Mouse (Mus musculus): ENCODE data around the gene Mcat. TPM values are rescaled to one million over a fixed set of nuclear protein-coding genes. Genes with fewer than 3 reads are reported as not detected.

Gene Mcat
- polyA plus RNA-seq, 1 experiment from 2014 or later, result 42.5 TPM

DNA sequence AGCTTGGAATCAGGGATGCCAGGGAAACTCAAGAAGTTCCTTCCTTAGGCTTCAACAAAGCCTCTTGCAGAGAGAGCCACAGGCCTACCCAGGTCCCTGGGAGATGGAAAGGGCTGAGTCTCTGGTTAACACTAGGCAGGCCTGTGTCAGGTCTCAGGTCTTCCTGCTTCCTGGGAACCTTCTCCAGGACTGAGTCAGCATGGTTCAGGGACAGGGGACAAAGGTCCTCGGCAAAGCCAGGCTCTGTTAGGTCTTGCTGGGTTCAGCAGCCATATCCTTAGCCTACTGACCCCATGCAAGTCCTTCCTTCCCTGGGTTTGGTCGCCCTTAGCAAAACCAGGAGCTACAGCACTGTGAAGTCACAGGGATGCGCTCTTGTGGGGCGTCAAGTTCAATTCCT is 27.3 kb upstream of the Mcat start:
- ATAC-seq (replicated peaks; ENCODE audit: insufficient number of reproducible peaks, low FRiP score, low TSS enrichment, low read depth) (no peak), DNase-seq (ENCODE audit: low spot score) (no peak)
- no peak overlapping the region for H3K9ac ChIP-seq (replicated peaks; ENCODE audit: low read length)
- no peaks in the 10 kb centered on the region for H3K27me3 ChIP-seq (ENCODE audit: control insufficient read depth, insufficient read depth, low read length)
- 92% methylated on average over 4 of the region's 4 CpGs for WGBS
- no peak overlapping the region for H3K27ac ChIP-seq (replicated peaks; ENCODE audit: low read depth, low read length)
- no peaks in the 10 kb centered on the region for H3K9me3 ChIP-seq (replicated peaks; ENCODE audit: control insufficient read depth, low read length)
- 0 out of 2 replicates have a peak, but pooled peaks cover 3% of the 10 kb centered on the region for H3K4me1 ChIP-seq (ENCODE audit: control insufficient read depth, insufficient read depth, low read length)
- no peak overlapping the region for H3K4me3 ChIP-seq (ENCODE audit: low read depth, low read length)
- no peak overlapping the region for H3K4me2 ChIP-seq (ENCODE audit: low read depth, low read length)
- peaks cover 15% of the 10 kb centered on the region for H3K36me3 ChIP-seq (replicated peaks; ENCODE audit: control insufficient read depth, insufficient read depth, low read depth, low read length)

DNA sequence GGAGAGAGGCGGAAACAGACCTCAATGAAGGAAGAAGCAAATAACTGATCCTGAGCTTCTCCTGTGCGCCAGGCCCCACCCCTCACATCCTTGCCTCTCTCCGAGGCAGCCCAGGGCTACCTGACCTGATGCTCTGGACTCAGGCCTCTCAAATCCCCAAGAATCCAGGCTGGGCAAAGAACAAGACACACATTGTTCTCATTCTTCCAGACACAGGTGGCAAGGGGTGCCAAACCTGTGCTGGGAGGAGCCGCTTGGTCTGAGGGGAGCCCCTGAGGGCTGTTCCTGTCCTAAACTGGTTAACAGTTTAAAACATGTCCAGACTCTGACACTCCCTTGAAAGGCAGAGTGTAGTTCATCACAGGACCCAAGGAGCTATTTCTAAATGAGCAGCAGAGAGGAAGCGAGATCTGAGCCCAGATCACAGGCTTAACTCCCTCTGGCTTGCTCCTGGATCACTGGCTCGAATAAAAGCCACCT is 21.2 kb upstream of the Mcat start:
- peaks cover 28% of the 10 kb centered on the region for H3K36me3 ChIP-seq (replicated peaks; ENCODE audit: control insufficient read depth, insufficient read depth, low read depth, low read length)

DNA sequence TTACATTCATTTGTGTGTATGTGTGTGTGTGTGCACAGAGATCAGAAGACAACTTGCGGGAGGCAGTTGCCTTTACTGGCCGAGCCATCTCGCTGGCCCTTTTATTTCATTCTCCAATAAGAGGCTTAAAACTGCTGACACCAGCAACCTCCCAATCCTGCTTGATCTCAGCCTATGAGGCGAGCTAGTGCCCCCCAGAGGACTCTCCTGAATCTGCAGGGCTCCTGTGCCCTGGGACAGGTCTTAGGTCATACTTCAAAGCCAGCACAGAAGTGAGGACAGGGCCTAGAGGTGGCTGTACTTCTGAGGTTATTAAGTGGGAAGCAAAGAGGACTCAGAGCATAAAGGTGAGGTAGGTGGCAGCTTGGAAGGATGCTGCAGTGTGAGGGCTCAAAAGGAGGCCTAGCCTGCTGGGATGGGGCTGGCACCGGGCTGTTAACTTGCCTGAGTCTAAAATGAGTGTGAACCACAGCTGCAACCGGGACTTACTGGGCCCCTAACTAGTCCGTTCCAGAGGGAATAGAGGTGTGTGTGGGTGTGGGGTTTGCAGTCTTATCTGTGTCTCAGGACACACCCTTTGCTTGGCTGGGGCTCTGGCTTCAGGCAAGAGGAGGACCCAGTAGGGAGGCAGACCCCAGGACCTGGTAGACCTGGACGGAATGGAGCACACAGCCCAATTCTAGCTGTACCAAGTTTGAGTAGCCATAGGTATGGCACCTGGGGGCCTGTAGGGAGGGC is 20.0 kb upstream of the Mcat start:
- Histone ChIP-seq H3K4me1 (ENCODE audit: control insufficient read depth, insufficient read depth, low read length) (no peaks in the 10 kb centered on the region), H3K4me3 (ENCODE audit: low read depth, low read length) (no peak overlapping the region), H3K27ac (replicated peaks; ENCODE audit: low read depth, low read length) (no peak overlapping the region), H3K4me2 (ENCODE audit: low read depth, low read length) (no peak overlapping the region), H3K9ac (replicated peaks; ENCODE audit: low read length) (no peak overlapping the region), H3K36me3 (replicated peaks; ENCODE audit: control insufficient read depth, insufficient read depth, low read depth, low read length) (peaks cover 30% of the 10 kb centered on the region), H3K27me3 (ENCODE audit: control insufficient read depth, insufficient read depth, low read length) (no peaks in the 10 kb centered on the region), H3K9me3 (replicated peaks; ENCODE audit: control insufficient read depth, low read length) (no peaks in the 10 kb centered on the region)
- ATAC-seq (replicated peaks; ENCODE audit: insufficient number of reproducible peaks, low FRiP score, low TSS enrichment, low read depth), result no peak
- 75% methylated on average over 8 of the region's 8 CpGs for WGBS
- DNase-seq (ENCODE audit: low spot score), result peak; percentile 45

More for the DNA sequence above, 21.2 kb upstream of the Mcat start:
- no peaks in the 10 kb centered on the region for H3K4me1 ChIP-seq (ENCODE audit: control insufficient read depth, insufficient read depth, low read length)
- WGBS, result 85% methylated on average over 6 of the region's 6 CpGs
- DNase-seq (ENCODE audit: low spot score) (no peak), ATAC-seq (replicated peaks; ENCODE audit: insufficient number of reproducible peaks, low FRiP score, low TSS enrichment, low read depth) (no peak)
- no peaks in the 10 kb centered on the region for H3K9me3 ChIP-seq (replicated peaks; ENCODE audit: control insufficient read depth, low read length)
- H3K27ac ChIP-seq (replicated peaks; ENCODE audit: low read depth, low read length), result no peak overlapping the region
- no peak overlapping the region for H3K9ac ChIP-seq (replicated peaks; ENCODE audit: low read length)
- H3K4me2 ChIP-seq (ENCODE audit: low read depth, low read length), result no peak overlapping the region
- no peaks in the 10 kb centered on the region for H3K27me3 ChIP-seq (ENCODE audit: control insufficient read depth, insufficient read depth, low read length)
- no peak overlapping the region for H3K4me3 ChIP-seq (ENCODE audit: low read depth, low read length)

DNA sequence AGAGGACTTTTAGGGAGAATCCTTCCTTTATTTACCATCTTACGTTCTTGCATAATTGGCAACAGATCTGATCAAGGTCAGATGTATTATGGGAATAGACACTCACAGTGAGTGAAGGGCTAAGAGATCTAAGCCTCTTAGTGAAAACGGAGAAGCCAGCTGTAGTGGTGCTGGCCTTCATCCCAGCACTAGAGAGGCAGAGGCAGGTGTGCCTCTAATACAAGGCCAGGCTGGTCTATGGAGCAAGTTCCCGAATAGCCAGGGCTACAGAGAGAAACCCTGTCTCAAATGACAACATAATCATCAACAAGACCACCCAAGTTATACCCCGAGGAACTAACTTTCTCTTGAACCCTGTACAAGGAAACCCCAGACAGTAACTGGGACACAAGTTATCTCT is 19.3 kb upstream of the Mcat start:
- Histone ChIP-seq H3K9ac (replicated peaks; ENCODE audit: low read length) (no peak overlapping the region), H3K4me1 (ENCODE audit: control insufficient read depth, insufficient read depth, low read length) (no peaks in the 10 kb centered on the region), H3K4me3 (ENCODE audit: low read depth, low read length) (no peak overlapping the region), H3K27ac (replicated peaks; ENCODE audit: low read depth, low read length) (no peak overlapping the region), H3K27me3 (ENCODE audit: control insufficient read depth, insufficient read depth, low read length) (no peaks in the 10 kb centered on the region), H3K4me2 (ENCODE audit: low read depth, low read length) (no peak overlapping the region), H3K9me3 (replicated peaks; ENCODE audit: control insufficient read depth, low read length) (no peaks in the 10 kb centered on the region), H3K36me3 (replicated peaks; ENCODE audit: control insufficient read depth, insufficient read depth, low read depth, low read length) (peaks cover 30% of the 10 kb centered on the region)
- ATAC-seq (replicated peaks; ENCODE audit: insufficient number of reproducible peaks, low FRiP score, low TSS enrichment, low read depth), result no peak
- DNase-seq (ENCODE audit: low spot score), result no peak
- WGBS, result 70% methylated on average over 4 of the region's 4 CpGs

DNA sequence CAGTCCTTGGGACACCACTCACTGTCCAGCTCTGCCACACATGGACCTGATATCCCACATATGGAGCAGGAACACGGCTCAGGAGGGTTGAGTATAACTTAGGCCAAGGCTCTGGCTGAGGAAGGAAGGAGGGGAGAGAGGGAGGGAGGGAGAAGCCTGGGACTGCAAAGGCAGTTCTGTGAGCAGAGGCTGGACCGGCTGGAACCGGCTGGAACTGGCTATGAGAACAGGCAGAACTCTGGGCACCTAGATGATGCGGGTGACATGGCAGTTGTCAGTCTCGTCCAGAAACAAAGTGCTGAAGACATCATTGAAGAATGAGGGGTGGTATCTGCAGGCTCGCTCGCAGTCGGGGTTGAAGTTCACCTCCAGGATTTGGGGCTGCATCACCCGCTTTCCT is 13.1 kb upstream of the Mcat start:
- ATAC-seq (replicated peaks; ENCODE audit: insufficient number of reproducible peaks, low FRiP score, low TSS enrichment, low read depth), result no peak
- DNase-seq (ENCODE audit: low spot score), result no peak
- Histone ChIP-seq H3K36me3 (replicated peaks; ENCODE audit: control insufficient read depth, insufficient read depth, low read depth, low read length) (peaks cover 19% of the 10 kb centered on the region), H3K4me1 (ENCODE audit: control insufficient read depth, insufficient read depth, low read length) (no peaks in the 10 kb centered on the region), H3K9ac (replicated peaks; ENCODE audit: low read length) (no peak overlapping the region), H3K9me3 (replicated peaks; ENCODE audit: control insufficient read depth, low read length) (no peaks in the 10 kb centered on the region), H3K4me3 (ENCODE audit: low read depth, low read length) (no peak overlapping the region), H3K27ac (replicated peaks; ENCODE audit: low read depth, low read length) (no peak overlapping the region), H3K4me2 (ENCODE audit: low read depth, low read length) (no peak overlapping the region), H3K27me3 (ENCODE audit: control insufficient read depth, insufficient read depth, low read length) (no peaks in the 10 kb centered on the region)
- WGBS, result 89% methylated on average over 9 of the region's 9 CpGs

DNA sequence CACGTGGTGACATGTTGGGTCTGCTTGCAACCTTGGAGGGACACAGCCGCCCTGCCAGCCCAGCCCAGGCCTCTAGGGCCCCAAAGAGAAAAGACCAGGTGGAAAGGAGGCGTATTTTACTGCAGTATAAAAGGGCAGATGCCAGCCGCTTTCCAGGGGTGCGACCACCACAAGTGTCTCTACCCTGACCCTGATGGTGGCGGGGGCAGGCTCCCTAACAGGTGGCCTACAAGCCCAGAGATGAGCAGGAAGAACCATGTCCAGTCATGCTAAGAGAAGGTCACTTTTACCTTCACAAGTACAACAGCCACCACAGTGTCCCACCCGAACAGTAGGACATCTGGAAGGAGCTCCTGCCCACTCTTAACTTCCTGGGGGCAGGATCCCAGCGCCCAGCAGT is 12.0 kb upstream of the Mcat start:
- ATAC-seq (replicated peaks; ENCODE audit: insufficient number of reproducible peaks, low FRiP score, low TSS enrichment, low read depth) (no peak), DNase-seq (ENCODE audit: low spot score) (no peak)
- H3K9me3 ChIP-seq (replicated peaks; ENCODE audit: control insufficient read depth, low read length), result no peaks in the 10 kb centered on the region
- H3K4me3 ChIP-seq (ENCODE audit: low read depth, low read length), result no peak overlapping the region
- H3K4me1 ChIP-seq (ENCODE audit: control insufficient read depth, insufficient read depth, low read length), result no peaks in the 10 kb centered on the region
- WGBS, result 93% methylated on average over 8 of the region's 8 CpGs
- H3K9ac ChIP-seq (replicated peaks; ENCODE audit: low read length), result no peak overlapping the region
- H3K27ac ChIP-seq (replicated peaks; ENCODE audit: low read depth, low read length), result no peak overlapping the region
- H3K36me3 ChIP-seq (replicated peaks; ENCODE audit: control insufficient read depth, insufficient read depth, low read depth, low read length), result peaks cover 15% of the 10 kb centered on the region
- no peak overlapping the region for H3K4me2 ChIP-seq (ENCODE audit: low read depth, low read length)
- H3K27me3 ChIP-seq (ENCODE audit: control insufficient read depth, insufficient read depth, low read length), result no peaks in the 10 kb centered on the region

DNA sequence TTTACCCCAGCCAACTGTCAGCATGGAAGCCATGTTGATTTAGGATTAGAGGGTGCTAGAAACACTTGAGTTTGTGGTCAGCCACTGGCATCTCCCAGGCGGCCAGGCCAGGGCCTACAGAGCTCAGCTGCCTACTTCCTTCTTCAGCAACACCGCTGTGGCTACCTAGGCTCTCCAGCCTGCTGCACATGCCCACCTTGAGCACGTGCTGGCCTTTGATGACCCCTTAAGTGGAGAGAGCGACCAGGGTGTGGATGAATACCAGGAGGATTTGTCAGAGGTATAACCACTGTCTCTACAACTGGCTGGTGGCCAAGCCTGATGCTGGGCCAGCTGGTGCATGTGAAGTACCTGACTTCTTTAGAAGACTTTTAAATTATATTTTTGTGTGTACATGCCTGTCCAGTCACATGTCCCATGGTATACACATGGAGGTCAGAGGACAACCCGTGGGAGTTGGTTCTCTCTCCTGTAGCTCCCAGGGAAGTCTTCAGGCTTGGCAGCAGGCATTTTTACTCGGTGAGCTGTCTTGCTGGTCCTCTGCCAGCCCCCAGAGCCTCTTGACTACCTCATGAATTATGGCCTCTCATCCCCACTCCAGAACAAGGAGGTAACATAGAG is 11.3 kb upstream of the Mcat start:
- 86% methylated on average over 6 of the region's 6 CpGs for WGBS
- H3K4me3 ChIP-seq (ENCODE audit: low read depth, low read length), result no peak overlapping the region
- H3K9me3 ChIP-seq (replicated peaks; ENCODE audit: control insufficient read depth, low read length), result no peaks in the 10 kb centered on the region
- H3K4me2 ChIP-seq (ENCODE audit: low read depth, low read length), result no peak overlapping the region
- no peaks in the 10 kb centered on the region for H3K4me1 ChIP-seq (ENCODE audit: control insufficient read depth, insufficient read depth, low read length)
- DNase-seq (ENCODE audit: low spot score) (no peak), ATAC-seq (replicated peaks; ENCODE audit: insufficient number of reproducible peaks, low FRiP score, low TSS enrichment, low read depth) (no peak)
- H3K27ac ChIP-seq (replicated peaks; ENCODE audit: low read depth, low read length), result no peak overlapping the region
- H3K9ac ChIP-seq (replicated peaks; ENCODE audit: low read length), result no peak overlapping the region
- no peaks in the 10 kb centered on the region for H3K27me3 ChIP-seq (ENCODE audit: control insufficient read depth, insufficient read depth, low read length)
- H3K36me3 ChIP-seq (replicated peaks; ENCODE audit: control insufficient read depth, insufficient read depth, low read depth, low read length), result peaks cover 12% of the 10 kb centered on the region

DNA sequence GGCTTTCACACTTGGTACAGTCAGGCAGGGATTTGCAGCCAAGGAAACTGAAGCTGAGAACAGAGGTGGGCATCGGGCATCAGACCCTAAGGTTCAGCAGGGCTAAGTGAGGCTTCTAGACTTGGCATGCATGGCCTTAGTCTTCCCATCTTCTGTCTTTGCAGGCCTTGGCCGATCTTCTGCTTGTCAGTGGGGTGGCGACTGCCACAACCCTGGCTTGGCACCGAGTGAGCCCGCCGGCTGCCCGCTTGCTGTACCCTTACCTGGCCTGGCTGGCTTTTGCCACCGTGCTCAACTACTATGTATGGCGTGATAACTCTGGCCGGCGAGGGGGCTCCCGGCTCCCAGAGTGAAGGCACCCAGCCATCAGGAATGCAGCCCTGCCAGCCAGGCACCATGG is 10.0 kb upstream of the Mcat start:
- no peak for ATAC-seq (replicated peaks; ENCODE audit: insufficient number of reproducible peaks, low FRiP score, low TSS enrichment, low read depth)
- peaks cover 9% of the 10 kb centered on the region for H3K36me3 ChIP-seq (replicated peaks; ENCODE audit: control insufficient read depth, insufficient read depth, low read depth, low read length)

More for the DNA sequence above, 10.0 kb upstream of the Mcat start:
- Histone ChIP-seq H3K27me3 (ENCODE audit: control insufficient read depth, insufficient read depth, low read length) (no peaks in the 10 kb centered on the region), H3K4me3 (ENCODE audit: low read depth, low read length) (no peak overlapping the region), H3K4me1 (ENCODE audit: control insufficient read depth, insufficient read depth, low read length) (no peaks in the 10 kb centered on the region), H3K4me2 (ENCODE audit: low read depth, low read length) (no peak overlapping the region), H3K27ac (replicated peaks; ENCODE audit: low read depth, low read length) (no peak overlapping the region), H3K9me3 (replicated peaks; ENCODE audit: control insufficient read depth, low read length) (no peaks in the 10 kb centered on the region), H3K9ac (replicated peaks; ENCODE audit: low read length) (no peak overlapping the region)
- no peak for DNase-seq (ENCODE audit: low spot score)
- 96% methylated on average over 12 of the region's 12 CpGs for WGBS

Data from embryonic facial prominence, embryonic 11.5 days (tissue).